Mouse (Mus musculus): ENCODE data around the gene Cacna1d. TPM values are rescaled to one million over a fixed set of nuclear protein-coding genes. Genes with fewer than 3 reads are reported as not detected.

Cacna1d gene
- polyA plus RNA-seq, 1 experiment from 2014 or later: 0.12 TPM

DNA sequence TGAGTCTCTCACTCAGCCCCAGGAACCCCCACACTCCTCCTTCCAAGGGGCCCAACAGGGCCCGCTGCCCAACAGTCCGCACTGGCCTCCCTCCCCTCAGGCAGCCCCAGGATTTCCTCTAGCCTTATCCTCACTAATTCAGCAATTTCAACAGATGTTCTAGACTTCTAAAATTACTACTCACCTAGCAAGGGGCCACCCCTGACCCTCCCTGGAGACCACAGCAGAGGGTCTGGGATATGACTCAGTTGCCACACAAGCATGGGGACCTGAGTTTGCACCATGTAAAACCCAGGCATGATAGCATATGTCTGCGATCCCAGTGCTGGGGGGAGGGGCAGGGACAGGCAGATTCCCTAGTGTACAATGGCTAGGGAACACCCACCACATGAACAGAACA, 151.1 kb downstream of the Cacna1d start:
- no peak overlapping the region for H3K4me2 ChIP-seq (ENCODE audit: low read depth, low read length)
- H3K9me3 ChIP-seq (replicated peaks; ENCODE audit: control insufficient read depth, low read length): no peaks in the 10 kb centered on the region
- H3K27me3 ChIP-seq (ENCODE audit: control insufficient read depth, insufficient read depth, low read depth, low read length): no peaks in the 10 kb centered on the region
- no peaks in the 10 kb centered on the region for H3K36me3 ChIP-seq (ENCODE audit: control insufficient read depth, insufficient read depth)
- no peak for ATAC-seq (ENCODE audit: low read depth)
- 53% methylated on average over 3 of the region's 3 CpGs for WGBS (ENCODE audit: insufficient replicate concordance)
- no peak overlapping the region for H3K4me3 ChIP-seq (ENCODE audit: low read depth, low read length)
- H3K27ac ChIP-seq (ENCODE audit: low read length): no peak overlapping the region
- H3K4me1 ChIP-seq (ENCODE audit: control insufficient read depth, low read depth, low read length): no peaks in the 10 kb centered on the region; the same call in 1 of the 2 replicates
- H3K9ac ChIP-seq (ENCODE audit: low read depth, low read length): no peak overlapping the region

DNA sequence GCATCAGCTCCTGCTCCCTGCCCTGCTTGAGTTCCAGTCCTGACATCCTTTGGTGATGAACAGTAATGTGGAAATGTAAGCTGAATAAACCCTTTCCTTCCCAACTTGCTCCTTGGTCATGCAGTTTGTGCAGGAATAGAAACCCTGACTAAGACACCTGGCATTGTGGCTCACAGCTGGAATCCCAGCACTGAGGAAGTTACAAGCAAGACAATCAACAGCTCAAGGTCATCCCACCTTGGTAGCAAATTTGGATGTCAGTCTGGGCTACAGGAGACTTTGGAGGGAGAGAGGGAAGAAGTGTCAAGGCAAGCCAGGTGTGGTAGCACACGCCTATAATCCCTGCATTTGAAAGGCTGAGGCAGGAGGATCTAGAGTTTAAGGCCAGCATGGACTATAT, 159.4 kb downstream of the Cacna1d start:
- Histone ChIP-seq H3K4me1 (ENCODE audit: control insufficient read depth, low read depth, low read length) (no peaks in the 10 kb centered on the region), H3K9me3 (replicated peaks; ENCODE audit: control insufficient read depth, low read length) (no peaks in the 10 kb centered on the region), H3K36me3 (ENCODE audit: control insufficient read depth, insufficient read depth) (no peaks in the 10 kb centered on the region), H3K4me3 (ENCODE audit: low read depth, low read length) (no peak overlapping the region), H3K27me3 (ENCODE audit: control insufficient read depth, insufficient read depth, low read depth, low read length) (no peaks in the 10 kb centered on the region), H3K9ac (ENCODE audit: low read depth, low read length) (no peak overlapping the region), H3K4me2 (ENCODE audit: low read depth, low read length) (no peak overlapping the region), H3K27ac (ENCODE audit: low read length) (no peak overlapping the region)
- no peak for ATAC-seq (ENCODE audit: low read depth)
- WGBS (ENCODE audit: insufficient replicate concordance): 52% methylated on average over 1 of the region's 1 CpGs

DNA sequence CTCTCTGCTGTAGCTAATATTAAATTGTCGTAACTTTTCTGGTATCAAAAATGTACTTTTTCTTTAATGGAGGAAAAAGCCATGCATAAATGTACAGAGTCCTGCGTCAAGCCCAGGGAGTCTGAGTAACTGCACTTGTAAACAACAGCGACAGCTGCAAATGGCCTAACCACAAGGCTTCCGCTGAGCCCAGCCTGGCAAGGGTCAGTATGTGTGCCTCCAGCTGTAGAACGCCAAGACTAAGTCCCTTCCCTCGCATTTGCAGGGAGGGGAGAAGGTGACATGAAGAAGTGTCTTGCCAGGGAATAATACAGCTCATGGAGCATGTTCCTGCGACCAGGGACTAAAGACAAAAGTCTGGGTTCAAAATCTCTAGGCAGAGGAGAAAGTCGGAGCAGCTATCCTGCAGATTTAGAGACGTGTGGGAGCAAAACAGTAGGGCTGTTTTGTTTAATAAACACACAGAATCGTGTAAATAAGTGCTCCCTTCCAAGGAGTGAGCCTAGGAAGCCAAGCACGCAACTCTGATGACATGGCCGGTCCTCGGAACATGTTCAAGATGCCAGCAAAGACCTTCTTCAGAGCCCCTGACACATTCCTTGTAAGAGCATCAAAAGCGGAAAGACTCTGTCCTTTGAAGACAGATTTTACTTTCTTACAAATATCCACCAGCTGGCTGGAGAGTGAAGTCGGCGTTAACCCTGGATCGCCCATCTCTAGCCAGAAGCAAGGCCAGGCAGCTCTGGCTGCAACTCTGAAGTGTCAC, 160.7 kb downstream of the Cacna1d start:
- no peak overlapping the region for H3K27ac ChIP-seq (ENCODE audit: low read length)

DNA sequence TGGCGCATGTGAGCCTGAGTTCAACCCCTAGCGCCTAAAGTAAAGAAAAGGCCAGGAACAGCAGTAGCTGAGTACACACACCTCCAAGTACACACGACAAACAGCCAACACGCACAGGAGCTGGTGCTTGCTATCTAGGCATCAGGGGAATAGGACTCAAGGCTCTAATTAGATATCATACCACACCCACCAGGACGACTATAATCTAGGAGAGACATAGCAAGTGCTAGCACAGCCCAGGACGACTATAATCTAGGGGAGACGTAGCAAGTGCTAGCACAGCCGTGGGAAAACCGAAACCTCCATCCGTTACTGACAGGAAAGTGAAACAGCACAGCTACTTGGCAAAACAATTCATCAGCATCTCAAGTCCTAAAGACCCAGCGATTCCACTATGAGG, 162.1 kb downstream of the Cacna1d start:
- no peak overlapping the region for H3K4me3 ChIP-seq (ENCODE audit: low read depth, low read length)
- no peak overlapping the region for H3K4me2 ChIP-seq (ENCODE audit: low read depth, low read length)
- WGBS (ENCODE audit: insufficient replicate concordance): 49% methylated on average over 11 of the region's 11 CpGs
- ATAC-seq (ENCODE audit: low read depth): peak; percentile 43
- no peaks in the 10 kb centered on the region for H3K4me1 ChIP-seq (ENCODE audit: control insufficient read depth, low read depth, low read length)
- no peaks in the 10 kb centered on the region for H3K9me3 ChIP-seq (replicated peaks; ENCODE audit: control insufficient read depth, low read length)
- no peaks in the 10 kb centered on the region for H3K27me3 ChIP-seq (ENCODE audit: control insufficient read depth, insufficient read depth, low read depth, low read length)
- no peaks in the 10 kb centered on the region for H3K36me3 ChIP-seq (ENCODE audit: control insufficient read depth, insufficient read depth)
- H3K27ac ChIP-seq (ENCODE audit: low read length): no peak overlapping the region
- H3K9ac ChIP-seq (ENCODE audit: low read depth, low read length): no peak overlapping the region

More for the DNA sequence above, 160.7 kb downstream of the Cacna1d start:
- 58% methylated on average over 17 of the region's 17 CpGs for WGBS (ENCODE audit: insufficient replicate concordance)
- no peak for ATAC-seq (ENCODE audit: low read depth)
- H3K27me3 ChIP-seq (ENCODE audit: control insufficient read depth, insufficient read depth, low read depth, low read length): no peaks in the 10 kb centered on the region
- no peaks in the 10 kb centered on the region for H3K9me3 ChIP-seq (replicated peaks; ENCODE audit: control insufficient read depth, low read length)
- H3K4me1 ChIP-seq (ENCODE audit: control insufficient read depth, low read depth, low read length): no peaks in the 10 kb centered on the region
- no peaks in the 10 kb centered on the region for H3K36me3 ChIP-seq (ENCODE audit: control insufficient read depth, insufficient read depth)
- H3K4me3 ChIP-seq (ENCODE audit: low read depth, low read length): no peak overlapping the region
- no peak overlapping the region for H3K4me2 ChIP-seq (ENCODE audit: low read depth, low read length)
- no peak overlapping the region for H3K9ac ChIP-seq (ENCODE audit: low read depth, low read length)

DNA sequence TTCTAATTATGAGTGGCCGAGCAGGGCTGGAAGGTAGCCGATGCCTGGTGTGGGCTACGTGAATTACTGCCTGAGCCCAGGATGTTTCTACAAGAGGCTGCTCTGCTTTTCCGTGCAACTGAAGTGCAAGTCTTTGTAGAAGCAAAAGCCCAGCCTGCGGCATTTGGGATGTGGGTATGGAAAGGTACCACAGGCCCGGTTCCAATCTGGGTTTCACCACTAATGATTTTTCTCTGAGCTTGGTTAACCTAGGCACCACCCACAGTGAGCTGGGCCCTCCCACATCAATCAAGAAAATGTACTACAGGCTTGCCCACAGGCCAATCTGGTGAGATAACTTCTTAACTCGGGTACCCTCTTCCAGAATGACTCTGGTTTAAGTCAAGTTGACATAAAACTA, 163.8 kb downstream of the Cacna1d start:
- 60% methylated on average over 7 of the region's 7 CpGs for WGBS (ENCODE audit: insufficient replicate concordance)
- no peaks in the 10 kb centered on the region for H3K27me3 ChIP-seq (ENCODE audit: control insufficient read depth, insufficient read depth, low read depth, low read length)
- no peaks in the 10 kb centered on the region for H3K4me1 ChIP-seq (ENCODE audit: control insufficient read depth, low read depth, low read length)
- no peak overlapping the region for H3K4me2 ChIP-seq (ENCODE audit: low read depth, low read length)
- H3K4me3 ChIP-seq (ENCODE audit: low read depth, low read length): no peak overlapping the region
- no peak overlapping the region for H3K27ac ChIP-seq (ENCODE audit: low read length)
- no peaks in the 10 kb centered on the region for H3K9me3 ChIP-seq (replicated peaks; ENCODE audit: control insufficient read depth, low read length)
- ATAC-seq (ENCODE audit: low read depth): no peak
- no peak overlapping the region for H3K9ac ChIP-seq (ENCODE audit: low read depth, low read length)
- H3K36me3 ChIP-seq (ENCODE audit: control insufficient read depth, insufficient read depth): no peaks in the 10 kb centered on the region

DNA sequence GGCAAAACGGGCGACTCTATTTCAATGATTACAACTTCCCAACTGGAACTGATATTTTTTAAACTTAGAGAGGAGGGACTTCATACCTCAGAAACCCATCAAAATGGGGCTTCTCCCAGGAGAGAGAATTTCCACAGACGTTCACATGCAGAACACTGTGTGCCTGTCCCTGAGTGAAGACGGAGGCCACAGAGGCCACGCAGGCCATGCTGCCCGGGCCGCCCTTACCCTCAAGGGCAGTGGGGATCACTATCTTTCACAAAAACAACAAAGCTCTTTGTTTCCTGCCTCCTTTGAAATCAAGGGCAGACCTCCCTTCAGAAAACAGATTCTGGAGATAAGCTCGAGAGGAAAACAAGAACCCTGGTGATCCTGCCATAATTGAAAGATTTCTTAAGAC, 164.2 kb downstream of the Cacna1d start:
- H3K4me2 ChIP-seq (ENCODE audit: low read depth, low read length): no peak overlapping the region
- H3K27ac ChIP-seq (ENCODE audit: low read length): no peak overlapping the region
- H3K27me3 ChIP-seq (ENCODE audit: control insufficient read depth, insufficient read depth, low read depth, low read length): no peaks in the 10 kb centered on the region
- WGBS (ENCODE audit: insufficient replicate concordance): 65% methylated on average over 8 of the region's 8 CpGs
- H3K4me1 ChIP-seq (ENCODE audit: control insufficient read depth, low read depth, low read length): no peaks in the 10 kb centered on the region
- no peak overlapping the region for H3K9ac ChIP-seq (ENCODE audit: low read depth, low read length)
- H3K9me3 ChIP-seq (replicated peaks; ENCODE audit: control insufficient read depth, low read length): no peaks in the 10 kb centered on the region
- no peak overlapping the region for H3K4me3 ChIP-seq (ENCODE audit: low read depth, low read length)
- ATAC-seq (ENCODE audit: low read depth): no peak
- no peaks in the 10 kb centered on the region for H3K36me3 ChIP-seq (ENCODE audit: control insufficient read depth, insufficient read depth)

DNA sequence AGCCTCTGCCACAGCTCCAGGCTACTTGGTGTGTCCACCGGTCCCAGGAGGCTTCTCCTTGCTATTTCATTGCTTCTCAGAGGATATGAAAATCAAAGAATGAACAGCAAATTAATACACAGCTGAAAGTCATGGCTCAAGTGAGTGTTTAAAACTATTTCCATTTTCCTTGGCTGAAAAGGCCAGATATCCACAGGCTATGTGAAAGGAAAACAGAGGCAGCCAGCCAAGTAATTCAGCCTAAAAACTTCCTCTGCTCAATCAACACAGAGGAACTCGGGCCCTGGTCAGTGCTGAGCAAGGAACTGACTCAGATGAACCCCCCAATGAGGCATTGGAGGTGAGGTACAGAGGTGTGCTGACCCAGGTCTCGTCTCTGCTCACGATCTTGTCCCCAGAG, 165.0 kb downstream of the Cacna1d start:
- 57% methylated on average over 4 of the region's 4 CpGs for WGBS (ENCODE audit: insufficient replicate concordance)
- H3K4me3 ChIP-seq (ENCODE audit: low read depth, low read length): no peak overlapping the region
- H3K4me2 ChIP-seq (ENCODE audit: low read depth, low read length): no peak overlapping the region
- H3K27ac ChIP-seq (ENCODE audit: low read length): no peak overlapping the region
- H3K36me3 ChIP-seq (ENCODE audit: control insufficient read depth, insufficient read depth): no peaks in the 10 kb centered on the region
- H3K27me3 ChIP-seq (ENCODE audit: control insufficient read depth, insufficient read depth, low read depth, low read length): no peaks in the 10 kb centered on the region
- no peak overlapping the region for H3K9ac ChIP-seq (ENCODE audit: low read depth, low read length)
- no peaks in the 10 kb centered on the region for H3K9me3 ChIP-seq (replicated peaks; ENCODE audit: control insufficient read depth, low read length)
- no peak for ATAC-seq (ENCODE audit: low read depth)
- no peaks in the 10 kb centered on the region for H3K4me1 ChIP-seq (ENCODE audit: control insufficient read depth, low read depth, low read length)

DNA sequence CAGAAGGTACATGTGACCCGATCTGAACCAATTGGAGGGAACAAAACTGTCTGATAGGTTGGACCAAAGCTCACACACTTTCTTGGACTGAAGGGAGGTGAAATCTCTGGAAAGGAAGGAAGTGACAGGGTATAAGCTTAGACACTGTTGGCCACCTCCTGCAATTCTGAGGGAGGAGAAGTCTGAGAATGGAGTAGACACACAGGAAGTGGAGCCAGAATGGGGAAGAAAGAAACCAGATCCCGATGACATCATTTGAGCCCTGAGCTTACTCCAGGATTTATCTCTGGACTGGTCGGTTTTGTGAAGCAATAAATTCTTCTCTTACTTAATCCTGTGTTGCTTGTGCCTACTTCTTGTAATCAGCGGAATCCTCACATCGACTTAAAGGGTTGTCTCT, 166.3 kb downstream of the Cacna1d start:
- Histone ChIP-seq H3K9me3 (replicated peaks; ENCODE audit: control insufficient read depth, low read length) (no peaks in the 10 kb centered on the region), H3K4me1 (ENCODE audit: control insufficient read depth, low read depth, low read length) (no peaks in the 10 kb centered on the region), H3K4me3 (ENCODE audit: low read depth, low read length) (no peak overlapping the region), H3K9ac (ENCODE audit: low read depth, low read length) (no peak overlapping the region), H3K27ac (ENCODE audit: low read length) (no peak overlapping the region), H3K36me3 (ENCODE audit: control insufficient read depth, insufficient read depth) (no peaks in the 10 kb centered on the region), H3K4me2 (ENCODE audit: low read depth, low read length) (no peak overlapping the region), H3K27me3 (ENCODE audit: control insufficient read depth, insufficient read depth, low read depth, low read length) (no peaks in the 10 kb centered on the region)
- WGBS (ENCODE audit: insufficient replicate concordance): 54% methylated on average over 5 of the region's 5 CpGs
- no peak for ATAC-seq (ENCODE audit: low read depth)

DNA sequence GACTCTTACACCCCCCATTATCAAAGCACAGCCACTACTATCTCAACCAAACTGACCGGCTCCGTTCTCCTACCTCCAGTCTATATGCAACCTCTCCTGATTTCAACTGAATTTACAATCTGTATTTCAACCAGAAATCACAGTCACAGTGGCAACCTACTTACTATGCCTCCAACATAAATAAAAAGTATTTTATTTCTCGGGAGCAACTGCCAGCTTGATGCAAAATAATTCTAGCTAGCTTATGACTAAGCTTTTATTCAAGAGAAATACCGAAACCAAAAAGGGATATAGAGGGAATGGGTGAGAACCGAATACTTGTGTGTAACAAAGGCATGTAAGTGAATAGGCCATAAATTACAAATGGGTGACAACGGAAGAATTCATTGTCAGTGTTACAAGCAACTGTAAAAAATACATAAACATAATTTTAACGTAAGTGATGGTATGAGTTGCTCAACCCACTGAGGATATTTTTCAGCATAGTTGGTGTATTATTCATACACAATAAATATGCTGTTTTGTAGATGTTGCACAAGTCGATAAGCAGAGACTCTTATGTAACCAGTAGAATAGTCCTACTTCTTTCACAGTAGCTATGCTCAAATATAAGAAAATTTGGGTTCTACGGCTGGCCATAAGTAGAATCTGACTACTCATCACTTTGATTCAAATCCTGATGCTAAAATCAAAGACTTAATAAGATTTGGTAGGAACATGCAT, 172.4 kb downstream of the Cacna1d start:
- no peak overlapping the region for H3K9ac ChIP-seq (ENCODE audit: low read depth, low read length)
- H3K4me1 ChIP-seq (ENCODE audit: control insufficient read depth, low read depth, low read length): no peaks in the 10 kb centered on the region
- no peaks in the 10 kb centered on the region for H3K9me3 ChIP-seq (replicated peaks; ENCODE audit: control insufficient read depth, low read length)
- no peak for ATAC-seq (ENCODE audit: low read depth)
- H3K36me3 ChIP-seq (ENCODE audit: control insufficient read depth, insufficient read depth): no peaks in the 10 kb centered on the region
- H3K4me2 ChIP-seq (ENCODE audit: low read depth, low read length): no peak overlapping the region
- WGBS (ENCODE audit: insufficient replicate concordance): 65% methylated on average over 9 of the region's 9 CpGs
- H3K27me3 ChIP-seq (ENCODE audit: control insufficient read depth, insufficient read depth, low read depth, low read length): no peaks in the 10 kb centered on the region
- no peak overlapping the region for H3K4me3 ChIP-seq (ENCODE audit: low read depth, low read length)
- H3K27ac ChIP-seq (ENCODE audit: low read length): no peak overlapping the region
